Mouse (Mus musculus) lung, embryonic 16.5 days (tissue): ENCODE measurements around the gene Nim1k. TPM values are rescaled to one million over a fixed set of nuclear protein-coding genes. Genes with fewer than 3 reads are reported as not detected.
"Not testable (repeated sequence)": the region's sequence is repeated elsewhere in the genome, so short reads cannot be mapped to it uniquely, and the experiment has no call there.

Source experiments
- ATAC-seq: fragments of 200-750 bp; cut with Nextera tagmentation; 2 replicates; pipeline ENCODE4 v1.8.0; 2017; ENCODE audit warnings: low read depth, mild to moderate bottlenecking, moderate library complexity
- H3K27ac ChIP-seq: fragments of 300-500 bp; sonication (generic); 2 replicates; pipeline ENCODE4 v1.5.1; 2014; ENCODE audit warnings: mild to moderate bottlenecking, control low read depth, low read length
- H3K27me3 ChIP-seq: fragments of 300-500 bp; sonication (generic); 2 replicates; pipeline ENCODE4 v1.6.1; 2014; ENCODE audit warnings: low read depth, low read length, mixed read lengths; ENCODE audit not compliant: control insufficient read depth, insufficient read depth
- H3K36me3 ChIP-seq: fragments of 300-500 bp; sonication (generic); 2 replicates; pipeline ENCODE4 v1.6.1; 2014; ENCODE audit warnings: low read length; ENCODE audit not compliant: control insufficient read depth, insufficient read depth
- H3K4me1 ChIP-seq: fragments of 300-500 bp; sonication (generic); replicated peaks from 2 replicates; pipeline ENCODE4 v1.6.1; 2014; ENCODE audit warnings: low read length, mixed read lengths; ENCODE audit not compliant: control insufficient read depth, insufficient read depth
- H3K4me2 ChIP-seq: fragments of 300-500 bp; sonication (generic); 2 replicates; pipeline ENCODE4 v1.6.1; 2014; ENCODE audit warnings: low read depth, low read length, control low read depth
- H3K4me3 ChIP-seq: fragments of 300-500 bp; sonication (generic); 2 replicates; pipeline ENCODE4 v1.5.1; 2014; ENCODE audit warnings: mild to moderate bottlenecking, low read length, control low read depth
- H3K9ac ChIP-seq: fragments of 300-500 bp; sonication (generic); 2 replicates; pipeline ENCODE4 v1.6.1; 2014; ENCODE audit warnings: low read length, control low read depth
- H3K9me3 ChIP-seq: fragments of 300-500 bp; sonication (generic); 2 replicates; pipeline ENCODE4 v1.6.1; 2016; ENCODE audit warnings: low read length; ENCODE audit not compliant: control insufficient read depth
- WGBS: fragments of 180-500 bp; shearing (Covaris S2); extraction: QIAGEN DNeasy Blood & Tissue Kit; methylation state at CpG from one replicate; pipeline ENCODE4 v1.1.7; 2014; 5-methylcytosine and 5-hydroxymethylcytosine counted together
- polyA plus RNA-seq: library from polyadenylated mRNA; unstranded; fragments of >200 nt; fragmentation: Nextera tagmentation; extraction: Ambion mirVana; gene quantifications from 2 replicates; pipeline ENCODE4 v1.2.1, GENCODE M21; 2015

Nim1k gene
- polyA plus RNA-seq, 1 experiment from 2014 or later: 0.99 TPM

DNA sequence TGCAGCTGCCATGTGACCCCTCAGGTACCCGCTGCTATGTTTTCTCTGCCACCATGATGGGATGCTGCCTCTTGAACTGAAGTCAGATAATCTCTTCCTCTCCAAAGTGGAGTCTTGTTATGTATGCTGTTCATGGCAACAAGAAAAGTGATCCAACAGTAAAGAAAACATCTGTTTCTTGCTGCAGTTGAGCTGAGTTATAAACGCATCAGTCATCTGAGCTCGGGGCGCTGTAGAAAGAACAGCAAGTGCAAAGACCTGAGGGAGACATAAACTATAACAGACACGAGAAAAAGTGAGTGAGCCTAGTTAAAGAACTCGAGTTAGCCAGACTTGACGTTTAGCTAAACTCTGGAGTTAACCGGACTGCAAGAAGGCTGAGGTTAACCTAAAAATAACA is 76.9 kb downstream of the Nim1k start:
- Histone ChIP-seq H3K9ac (no peak overlapping the region), H3K9me3 (no peaks in the 10 kb centered on the region), H3K27ac (no peak overlapping the region), H3K4me3 (no peak overlapping the region), H3K27me3 (no peaks in the 10 kb centered on the region), H3K4me2 (no peak overlapping the region), H3K4me1 (no peaks in the 10 kb centered on the region), H3K36me3 (no peaks in the 10 kb centered on the region)
- no peak for ATAC-seq
- 58% methylated on average over 8 of the region's 8 CpGs for WGBS

DNA sequence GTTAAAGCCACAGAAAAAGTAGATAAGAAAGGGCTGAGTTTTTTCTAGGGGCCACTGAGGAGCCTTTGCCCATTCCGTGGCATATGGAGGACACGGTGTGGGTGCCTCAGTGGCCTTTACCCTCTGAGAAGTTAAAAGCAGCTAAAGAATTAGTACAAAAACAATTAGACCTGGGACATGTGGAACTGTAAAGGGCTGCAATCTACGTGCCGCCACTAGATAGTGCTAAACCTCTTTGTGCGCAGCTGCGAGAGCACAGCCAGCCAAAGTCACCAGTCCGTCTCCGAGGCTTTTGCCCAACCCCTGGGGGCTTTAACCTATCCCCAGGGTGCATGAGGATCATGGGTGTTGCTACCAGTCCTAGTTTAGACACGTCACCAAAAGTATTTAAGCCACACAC is 94.3 kb downstream of the Nim1k start:
- not testable (repeated sequence) for H3K4me3 ChIP-seq, ATAC-seq

More for the DNA sequence above, 94.3 kb downstream of the Nim1k start:
- H3K27me3 ChIP-seq, H3K9ac ChIP-seq, H3K36me3 ChIP-seq, H3K4me1 ChIP-seq, H3K4me2 ChIP-seq, H3K9me3 ChIP-seq, H3K27ac ChIP-seq: not testable (repeated sequence)
- 65% methylated on average over 4 of the region's 9 CpGs for WGBS

Other genes starting within 250 kb of the Nim1k start
- gene Ccl28, start 132.1 kb downstream of the Nim1k start, polyA plus RNA-seq: 0.06 and 0.23 TPM in 2 replicates
- gene Hmgcs1, start 65.5 kb downstream of the Nim1k start, polyA plus RNA-seq: 89.4 and 99.0 TPM in 2 replicates
- gene Zfp131, start 35.0 kb upstream of the Nim1k start, polyA plus RNA-seq: 31.7 and 33.3 TPM in 2 replicates
- not detected in 2 replicates for gene AF067063, start 74.3 kb upstream of the Nim1k start, polyA plus RNA-seq
- not detected in 2 replicates for gene D13Ertd608e, start 80.1 kb upstream of the Nim1k start, polyA plus RNA-seq
- not detected in 2 replicates for gene Tcstv1, start 138.9 kb upstream of the Nim1k start, polyA plus RNA-seq
- gene Gm21761, start 173.4 kb upstream of the Nim1k start, polyA plus RNA-seq: not detected in 2 replicates
- not detected in 2 replicates for gene B020031M17Rik, start 194.9 kb upstream of the Nim1k start, polyA plus RNA-seq